Mouse (Mus musculus): ENCODE data around the gene Abcb10. TPM values are rescaled to one million over a fixed set of nuclear protein-coding genes. Genes with fewer than 3 reads are reported as not detected.
A peak's percentile ranks its signal among the peaks of the same experiment; 100 is the strongest.

Abcb10 gene
- polyA plus RNA-seq, 1 experiment from 2014 or later: 16.4 TPM

DNA sequence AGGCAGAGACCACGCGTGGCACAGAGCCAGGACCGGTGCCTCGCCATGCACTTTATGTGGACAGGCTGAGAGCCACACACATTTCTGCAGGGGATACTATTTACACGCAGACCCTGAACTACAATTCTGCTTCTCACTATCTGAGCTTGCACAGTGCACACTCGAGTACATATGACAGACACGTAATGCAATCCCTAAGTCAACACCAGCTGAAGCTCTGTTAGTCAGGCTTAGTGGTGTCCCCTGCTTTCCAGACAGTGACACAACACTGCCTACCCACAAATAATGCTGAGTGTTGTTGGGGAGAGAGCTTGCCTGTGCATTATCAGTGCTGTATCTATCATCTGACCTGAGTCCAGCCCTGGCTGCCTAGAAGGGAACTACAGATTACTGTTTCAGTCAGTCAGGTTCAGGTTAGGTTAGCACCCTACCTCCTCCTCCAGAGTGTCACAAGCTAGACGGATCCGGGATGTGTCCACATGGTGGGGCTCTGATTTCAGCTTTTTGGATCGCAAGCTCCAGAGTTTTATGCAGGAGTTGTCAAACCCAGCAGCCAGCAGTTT, 19.7 kb upstream of the Abcb10 start:
- Histone ChIP-seq H3K4me3 (replicated peaks) (no peak overlapping the region), H3K27ac (replicated peaks) (no peak overlapping the region), H3K4me2 (no peak overlapping the region), H3K36me3 (peaks cover 76% of the 10 kb centered on the region), H3K9ac (replicated peaks) (no peak overlapping the region), H3K27me3 (replicated peaks) (no peaks in the 10 kb centered on the region), H3K9me3 (replicated peaks) (no peaks in the 10 kb centered on the region), H3K4me1 (no peaks in the 10 kb centered on the region)
- WGBS: 95% methylated on average over 10 of the region's 10 CpGs
- ATAC-seq (ENCODE audit: low FRiP score): no peak

DNA sequence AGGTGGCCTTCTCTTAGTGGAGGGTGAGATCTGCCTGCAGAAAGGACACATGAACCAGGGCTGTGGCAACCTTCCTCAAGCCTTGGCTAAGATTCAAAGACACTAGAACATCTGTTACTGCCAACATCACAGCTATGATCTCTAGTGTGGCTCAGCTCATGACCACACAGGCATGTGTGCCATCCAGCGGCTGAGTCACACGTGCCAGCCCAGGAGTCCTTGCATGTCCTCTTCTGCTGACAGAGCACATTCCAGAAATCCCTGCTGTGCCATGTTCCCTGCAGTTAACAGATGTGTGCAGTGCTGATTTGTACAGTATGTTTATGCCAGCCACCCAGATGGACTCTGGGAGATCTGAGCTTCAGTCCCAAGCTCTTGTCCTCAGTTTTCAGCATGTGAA, 16.6 kb upstream of the Abcb10 start:
- Histone ChIP-seq H3K4me3 (replicated peaks) (no peak overlapping the region), H3K36me3 (peaks cover 60% of the 10 kb centered on the region), H3K27me3 (replicated peaks) (no peaks in the 10 kb centered on the region), H3K9ac (replicated peaks) (no peak overlapping the region), H3K27ac (replicated peaks) (no peak overlapping the region), H3K4me1 (no peaks in the 10 kb centered on the region), H3K9me3 (replicated peaks) (no peaks in the 10 kb centered on the region), H3K4me2 (no peak overlapping the region)
- no peak for ATAC-seq (ENCODE audit: low FRiP score)
- 68% methylated on average over 2 of the region's 2 CpGs for WGBS

DNA sequence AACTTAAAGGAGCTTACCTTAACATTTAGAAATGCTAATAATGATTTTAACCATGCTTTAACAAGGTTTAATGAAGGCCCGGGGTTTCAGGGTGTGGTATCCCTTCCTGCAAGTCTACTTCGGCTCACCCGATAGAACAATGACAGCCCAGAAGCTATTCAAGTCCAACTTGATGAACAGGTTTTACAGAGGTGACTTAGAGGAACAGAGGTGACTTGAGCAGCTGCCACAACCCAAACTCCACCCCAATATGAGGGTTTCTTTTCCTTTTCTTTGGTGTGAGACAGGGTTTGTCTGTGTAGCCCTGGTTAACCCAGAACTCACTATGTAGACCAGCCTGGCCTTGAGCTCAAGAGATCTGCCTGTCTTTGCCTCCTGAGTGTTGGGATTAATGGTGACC, 11.1 kb upstream of the Abcb10 start:
- WGBS: 92% methylated on average over 3 of the region's 3 CpGs
- no peak for ATAC-seq (ENCODE audit: low FRiP score)

DNA sequence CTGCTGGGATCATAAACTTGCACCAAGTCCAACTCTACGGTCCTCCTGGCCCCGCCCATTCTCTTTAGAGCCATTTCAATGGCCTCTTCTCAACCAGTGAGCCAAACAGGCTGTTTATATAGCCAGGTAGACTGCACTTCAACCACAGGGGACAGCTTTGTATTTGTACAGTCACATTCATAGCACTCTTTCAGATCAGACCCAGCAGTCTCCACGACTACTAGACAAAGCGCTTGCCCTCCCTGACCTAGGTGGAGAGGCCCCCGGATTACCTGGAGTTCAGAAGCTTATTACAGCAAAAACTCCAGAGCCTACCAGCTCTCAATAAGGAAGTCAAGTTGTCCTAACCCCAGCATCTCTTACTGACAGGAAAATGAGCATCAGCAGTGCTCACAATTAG, 10.7 kb upstream of the Abcb10 start:
- peaks cover 26% of the 10 kb centered on the region for H3K36me3 ChIP-seq
- H3K4me1 ChIP-seq: no peaks in the 10 kb centered on the region
- no peaks in the 10 kb centered on the region for H3K27me3 ChIP-seq (replicated peaks)
- no peak for ATAC-seq (ENCODE audit: low FRiP score)
- no peak overlapping the region for H3K4me2 ChIP-seq
- no peak overlapping the region for H3K4me3 ChIP-seq (replicated peaks)
- H3K9ac ChIP-seq (replicated peaks): no peak overlapping the region
- H3K9me3 ChIP-seq (replicated peaks): no peaks in the 10 kb centered on the region
- 92% methylated on average over 5 of the region's 5 CpGs for WGBS
- no peak overlapping the region for H3K27ac ChIP-seq (replicated peaks)

More for the DNA sequence above, 11.1 kb upstream of the Abcb10 start:
- Histone ChIP-seq H3K4me2 (no peak overlapping the region), H3K9me3 (replicated peaks) (no peaks in the 10 kb centered on the region), H3K9ac (replicated peaks) (no peak overlapping the region), H3K27ac (replicated peaks) (no peak overlapping the region), H3K36me3 (peaks cover 29% of the 10 kb centered on the region), H3K27me3 (replicated peaks) (no peaks in the 10 kb centered on the region), H3K4me1 (no peaks in the 10 kb centered on the region), H3K4me3 (replicated peaks) (no peak overlapping the region)

DNA sequence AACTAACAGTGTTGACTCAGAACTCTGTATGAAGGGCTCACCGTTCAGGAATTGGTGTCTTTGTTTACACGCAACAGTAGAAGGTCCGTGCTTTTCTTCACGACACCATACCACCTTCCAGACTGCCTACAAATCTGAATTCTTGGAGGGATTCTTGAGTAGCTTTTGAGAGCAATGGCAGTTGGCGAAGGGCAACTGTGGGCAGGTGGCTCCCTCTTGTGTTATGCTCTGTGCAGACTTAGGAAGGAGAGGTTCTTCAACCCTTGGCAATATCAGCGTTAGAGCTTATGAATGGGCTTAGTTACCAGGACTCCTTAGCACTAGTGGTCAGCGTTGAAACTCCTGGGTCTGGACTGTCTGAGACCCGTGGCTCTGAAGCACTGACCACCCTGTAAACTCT, 9.7 kb upstream of the Abcb10 start:
- H3K9ac ChIP-seq (replicated peaks): no peak overlapping the region
- peaks cover 19% of the 10 kb centered on the region for H3K36me3 ChIP-seq
- 88% methylated on average over 8 of the region's 8 CpGs for WGBS
- H3K27ac ChIP-seq (replicated peaks): no peak overlapping the region
- ATAC-seq (ENCODE audit: low FRiP score): no peak
- H3K27me3 ChIP-seq (replicated peaks): no peaks in the 10 kb centered on the region
- H3K4me1 ChIP-seq: no peaks in the 10 kb centered on the region
- H3K9me3 ChIP-seq (replicated peaks): no peaks in the 10 kb centered on the region
- H3K4me2 ChIP-seq: no peak overlapping the region
- no peak overlapping the region for H3K4me3 ChIP-seq (replicated peaks)

DNA sequence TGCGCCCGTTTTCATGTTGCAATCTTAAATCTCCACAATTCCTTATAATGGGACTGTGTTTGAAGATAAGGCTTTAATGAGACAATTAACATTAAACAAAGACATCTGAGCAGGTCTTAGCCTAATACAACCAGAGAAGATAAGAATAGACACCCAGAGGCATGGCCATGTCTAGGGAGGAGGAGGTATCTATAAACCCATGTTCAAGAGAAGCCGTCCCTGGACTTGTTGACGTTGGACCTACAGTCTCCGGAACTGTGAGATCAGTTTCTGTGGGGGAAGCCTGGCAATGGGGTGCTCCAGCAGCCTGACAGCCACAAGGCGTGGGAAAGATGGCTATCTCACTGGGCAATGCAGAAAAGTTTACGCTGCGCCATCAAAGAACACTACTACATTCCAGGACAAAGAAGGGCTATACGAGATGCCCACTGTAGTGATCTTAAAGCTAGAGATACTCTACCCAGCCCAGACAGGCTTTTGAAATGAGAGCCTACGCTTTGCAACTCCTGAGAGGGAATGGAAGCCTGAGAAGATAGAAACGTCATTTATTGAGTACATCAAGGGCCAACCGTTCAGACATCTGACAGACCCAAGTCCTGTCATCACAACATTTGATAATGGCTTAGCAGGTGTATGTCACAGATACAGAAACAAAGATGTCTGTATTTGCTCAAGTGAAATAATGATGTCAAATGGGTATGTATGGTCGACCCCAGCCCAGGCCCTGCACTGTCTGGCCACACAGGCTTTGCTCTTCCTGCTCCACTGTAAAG, 7.5 kb upstream of the Abcb10 start:
- Histone ChIP-seq H3K9me3 (replicated peaks) (no peaks in the 10 kb centered on the region), H3K27me3 (replicated peaks) (no peaks in the 10 kb centered on the region), H3K4me1 (no peaks in the 10 kb centered on the region), H3K9ac (replicated peaks) (no peak overlapping the region), H3K36me3 (0 out of 2 replicates have a peak, but pooled peaks cover 5% of the 10 kb centered on the region), H3K27ac (replicated peaks) (no peak overlapping the region), H3K4me2 (no peak overlapping the region), H3K4me3 (replicated peaks) (no peak overlapping the region)
- 91% methylated on average over 13 of the region's 13 CpGs for WGBS
- no peak for ATAC-seq (ENCODE audit: low FRiP score)

DNA sequence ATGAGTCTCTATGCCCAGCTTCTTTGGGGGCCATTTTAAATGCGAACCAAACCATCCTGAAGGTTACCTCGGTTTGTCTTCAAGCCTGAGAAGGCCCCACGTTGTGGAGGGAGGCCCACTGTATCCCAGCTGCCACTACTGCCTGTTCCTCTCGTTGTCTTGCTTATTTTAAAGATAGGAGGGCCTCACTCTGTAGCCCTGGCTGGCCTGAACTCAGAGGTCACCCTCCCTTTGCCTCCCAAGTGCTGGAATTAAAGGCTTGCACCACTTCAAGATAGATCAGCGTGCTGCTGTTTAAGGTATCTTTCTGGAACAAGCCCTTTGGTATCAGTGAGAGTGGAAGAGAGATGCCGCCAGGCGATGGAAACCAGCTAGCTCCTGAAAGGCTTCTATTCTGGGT, 6.2 kb upstream of the Abcb10 start:
- no peaks in the 10 kb centered on the region for H3K9me3 ChIP-seq (replicated peaks)
- H3K9ac ChIP-seq (replicated peaks): no peak overlapping the region
- H3K4me3 ChIP-seq (replicated peaks): no peak overlapping the region
- H3K27ac ChIP-seq (replicated peaks): no peak overlapping the region
- H3K4me2 ChIP-seq: no peak overlapping the region
- 79% methylated on average over 7 of the region's 7 CpGs for WGBS
- no peaks in the 10 kb centered on the region for H3K27me3 ChIP-seq (replicated peaks)
- no peaks in the 10 kb centered on the region for H3K4me1 ChIP-seq
- no peak for ATAC-seq (ENCODE audit: low FRiP score)
- H3K36me3 ChIP-seq: 0 out of 2 replicates have a peak, but pooled peaks cover 5% of the 10 kb centered on the region

DNA sequence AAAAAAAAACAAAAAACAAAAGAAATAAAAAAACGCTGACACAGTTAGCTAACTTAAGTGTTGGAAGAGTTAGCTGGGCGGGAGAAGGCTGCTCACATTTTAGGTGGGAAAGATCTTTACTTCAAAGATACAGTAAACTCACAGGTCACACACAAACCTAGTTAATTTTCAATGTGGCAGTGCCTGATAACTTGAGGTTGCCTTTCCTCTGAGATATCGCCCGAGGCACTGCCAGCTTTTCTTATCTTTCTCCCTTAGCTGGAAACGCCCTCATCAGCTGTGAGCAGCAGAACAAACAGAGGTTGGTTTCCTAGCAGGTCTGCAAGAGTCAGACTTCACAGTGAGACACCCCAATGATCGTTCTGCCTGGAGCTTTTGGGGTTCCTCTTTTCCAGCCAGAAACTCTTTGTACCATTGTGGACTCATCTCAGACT, 5.7 kb upstream of the Abcb10 start:
- no peak overlapping the region for H3K27ac ChIP-seq (replicated peaks)
- no peaks in the 10 kb centered on the region for H3K27me3 ChIP-seq (replicated peaks)
- no peaks in the 10 kb centered on the region for H3K9me3 ChIP-seq (replicated peaks)
- WGBS: 82% methylated on average over 6 of the region's 6 CpGs
- H3K4me2 ChIP-seq: no peak overlapping the region
- no peaks in the 10 kb centered on the region for H3K36me3 ChIP-seq
- ATAC-seq (ENCODE audit: low FRiP score): no peak
- H3K9ac ChIP-seq (replicated peaks): no peak overlapping the region
- no peak overlapping the region for H3K4me3 ChIP-seq (replicated peaks)
- peaks cover under 1% of the 10 kb centered on the region for H3K4me1 ChIP-seq

DNA sequence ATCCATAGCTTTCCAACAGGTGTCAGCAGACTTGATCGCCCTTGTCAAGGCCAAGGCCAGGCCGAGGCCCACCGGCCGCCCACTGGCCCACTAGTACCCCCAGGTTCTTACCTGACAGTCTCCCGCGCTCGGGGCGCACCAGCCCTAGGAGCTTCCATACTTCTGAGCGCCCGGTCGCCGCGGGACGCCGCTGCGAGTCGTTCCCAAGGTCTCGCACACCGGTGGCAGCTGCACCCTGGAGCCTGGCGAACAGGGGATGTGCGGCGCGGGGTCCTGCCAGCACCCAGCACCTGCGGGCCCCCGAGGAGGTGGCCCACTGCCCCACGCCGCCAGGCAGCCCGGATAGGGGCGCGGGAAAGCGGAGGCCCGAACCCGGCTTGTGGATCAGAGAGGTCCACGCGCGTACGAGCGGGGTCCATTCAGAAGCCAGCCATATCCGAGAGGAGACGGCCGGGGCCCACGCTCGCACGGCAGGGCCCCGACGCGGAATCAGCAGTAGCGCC, 580 bp downstream of the Abcb10 start:
- Histone ChIP-seq H3K9me3 (replicated peaks) (no peaks in the 10 kb centered on the region), H3K4me3 (replicated peaks) (peak overlapping the region; percentile 84), H3K36me3 (no peaks in the 10 kb centered on the region), H3K27ac (replicated peaks) (peak overlapping the region; percentile 80), H3K4me2 (peak overlapping the region; percentile 91), H3K9ac (replicated peaks) (peak overlapping the region; percentile 85), H3K27me3 (replicated peaks) (no peaks in the 10 kb centered on the region), H3K4me1 (peaks cover 27% of the 10 kb centered on the region)
- WGBS: under 1% methylated on average over 37 of the region's 48 CpGs
- peak; percentile 51 for ATAC-seq (ENCODE audit: low FRiP score)

DNA sequence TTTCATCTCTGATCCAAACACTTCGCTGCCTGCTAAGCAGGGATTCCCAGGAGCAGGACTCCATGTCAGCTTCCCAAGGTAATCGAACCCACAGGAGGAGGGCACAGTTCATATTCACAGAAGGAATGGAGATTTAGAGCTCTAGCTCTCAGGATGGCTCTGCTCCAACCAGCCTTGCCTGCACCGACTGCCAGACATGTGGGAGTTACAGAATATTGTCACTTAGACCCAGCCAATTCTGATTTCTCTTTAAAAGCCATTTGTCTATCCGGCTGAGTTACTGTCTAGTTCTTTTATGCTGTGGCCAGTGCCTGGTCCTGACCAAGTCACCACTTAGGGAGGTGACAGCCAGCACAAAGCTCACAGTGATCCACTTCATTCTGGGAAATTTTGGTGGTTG, 1.2 kb downstream of the Abcb10 start:
- no peaks in the 10 kb centered on the region for H3K27me3 ChIP-seq (replicated peaks)
- peak overlapping the region; percentile 84 for H3K4me3 ChIP-seq (replicated peaks)
- H3K4me2 ChIP-seq: peak overlapping the region; percentile 91
- 51% methylated on average over 4 of the region's 4 CpGs for WGBS
- ATAC-seq (ENCODE audit: low FRiP score): no peak
- H3K9ac ChIP-seq (replicated peaks): no peak overlapping the region; the same call in 1 of the 2 replicates
- H3K4me1 ChIP-seq: peaks cover 27% of the 10 kb centered on the region
- no peaks in the 10 kb centered on the region for H3K36me3 ChIP-seq
- H3K9me3 ChIP-seq (replicated peaks): no peaks in the 10 kb centered on the region
- H3K27ac ChIP-seq (replicated peaks): no peak overlapping the region

DNA sequence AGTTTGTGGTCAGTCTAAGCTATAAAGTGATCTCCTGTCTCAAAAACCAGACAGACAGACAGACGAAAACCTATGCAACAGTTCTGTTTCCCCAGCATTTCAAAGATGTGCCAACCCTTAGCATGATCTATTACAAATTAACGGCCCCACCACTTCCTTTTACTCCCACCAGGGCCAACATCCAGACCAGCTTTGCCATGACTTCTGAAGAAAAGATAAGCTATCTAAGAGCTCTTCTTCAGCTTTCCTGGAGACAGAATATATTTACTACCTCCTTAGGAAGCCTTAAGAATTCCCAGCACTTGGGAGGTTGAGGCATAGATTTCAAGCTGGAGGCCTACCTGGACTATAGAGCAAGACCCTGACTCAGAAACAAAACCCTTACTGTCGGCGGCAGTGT, 2.7 kb downstream of the Abcb10 start:
- ATAC-seq (ENCODE audit: low FRiP score): no peak
- H3K36me3 ChIP-seq: no peaks in the 10 kb centered on the region
- peak overlapping the region; percentile 91; the same call in 1 of the 2 replicates for H3K4me2 ChIP-seq
- peaks cover 27% of the 10 kb centered on the region for H3K4me1 ChIP-seq
- H3K9ac ChIP-seq (replicated peaks): no peak overlapping the region
- 74% methylated on average over 4 of the region's 4 CpGs for WGBS
- H3K9me3 ChIP-seq (replicated peaks): no peaks in the 10 kb centered on the region
- H3K27me3 ChIP-seq (replicated peaks): no peaks in the 10 kb centered on the region
- H3K27ac ChIP-seq (replicated peaks): no peak overlapping the region
- H3K4me3 ChIP-seq (replicated peaks): no peak overlapping the region

DNA sequence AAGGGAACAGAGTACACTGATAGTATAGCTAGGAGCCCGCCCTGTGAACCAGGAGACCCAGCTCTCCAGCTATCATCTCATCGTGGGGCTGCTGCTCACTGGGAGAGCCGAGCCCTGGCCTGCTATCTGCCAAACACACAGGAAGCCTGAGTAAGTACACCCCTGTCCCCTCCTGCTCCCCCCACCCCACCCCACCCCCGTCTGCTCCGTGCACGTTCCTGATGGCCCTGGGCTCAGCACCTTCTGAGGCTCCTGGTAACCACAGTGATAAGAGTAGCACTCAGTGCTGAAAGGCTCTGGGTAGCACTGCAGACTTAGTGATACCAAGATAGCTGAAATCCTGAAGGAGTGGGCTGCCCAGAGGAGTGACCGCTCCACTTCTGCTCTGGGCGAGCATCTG, 4.0 kb downstream of the Abcb10 start:
- Histone ChIP-seq H3K4me2 (no peak overlapping the region), H3K9me3 (replicated peaks) (no peaks in the 10 kb centered on the region), H3K27me3 (replicated peaks) (no peaks in the 10 kb centered on the region), H3K27ac (replicated peaks) (no peak overlapping the region), H3K4me1 (peaks cover 27% of the 10 kb centered on the region), H3K4me3 (replicated peaks) (no peak overlapping the region), H3K9ac (replicated peaks) (no peak overlapping the region), H3K36me3 (no peaks in the 10 kb centered on the region)
- 85% methylated on average over 8 of the region's 8 CpGs for WGBS
- ATAC-seq (ENCODE audit: low FRiP score): no peak
